Mouse (Mus musculus) liver, embryonic 14.5 days (tissue): ENCODE results near the gene Mss51. TPM values are rescaled to one million over a fixed set of nuclear protein-coding genes. Genes with fewer than 3 reads are reported as not detected.
A peak's percentile ranks its signal among the peaks of the same experiment; 100 is the strongest.

Experiments
- ATAC-seq: fragments of 200-750 bp; cut with Nextera tagmentation; 2 replicates; pipeline ENCODE4 v1.8.0; 2017; ENCODE audit warnings: moderate number of reproducible peaks, mild to moderate bottlenecking, moderate library complexity; ENCODE audit not compliant: insufficient read depth
- DNase-seq, 3 experiments: peaks; one replicate each; pipeline ENCODE4 v3.0.0-alpha.2; 2012 to 2013; ENCODE audit warnings: low read depth in 3 of 3, low spot score in 3 of 3
- H3K27ac ChIP-seq: fragments of 300-500 bp; sonication (generic); 2 replicates; pipeline ENCODE4 v1.5.1; 2014; ENCODE audit warnings: moderate library complexity, mild to moderate bottlenecking, control low read depth, inconsistent platforms
- H3K27me3 ChIP-seq: fragments of 300-500 bp; sonication (generic); 2 replicates; pipeline ENCODE4 v1.6.1; 2014; ENCODE audit warnings: mild to moderate bottlenecking, low read length, moderate library complexity; ENCODE audit not compliant: control insufficient read depth, insufficient read depth
- H3K36me3 ChIP-seq: fragments of 300-500 bp; sonication (generic); replicated peaks from 2 replicates; pipeline ENCODE4 v1.6.1; 2014; ENCODE audit warnings: low read depth; ENCODE audit not compliant: control insufficient read depth, insufficient read depth
- H3K4me1 ChIP-seq, 2 experiments: fragments of 200-500 bp in 1 of 2; fragments of 300-500 bp in 1 of 2; sonication (generic) in 1 of 2; replicated peaks; 2 replicates each; pipeline ENCODE4 v1.6.1; 2012 to 2014; ENCODE audit warnings: antibody characterized with exemption in 1 of 2, inconsistent platforms in 1 of 2, low read length in 1 of 2; ENCODE audit not compliant: control insufficient read depth in 2 of 2, insufficient read depth in 2 of 2
- H3K4me2 ChIP-seq: fragments of 300-500 bp; sonication (generic); 2 replicates; pipeline ENCODE4 v1.6.1; 2014; ENCODE audit warnings: low read depth, mild to moderate bottlenecking, control low read depth, moderate library complexity
- H3K4me3 ChIP-seq, 2 experiments: fragments of 200-500 bp in 1 of 2; fragments of 300-500 bp in 1 of 2; sonication (generic) in 1 of 2; 2 replicates each; pipeline ENCODE4 v1.5.1; 2012 to 2014; ENCODE audit warnings: low read depth in 2 of 2, low read length in 2 of 2, mild to moderate bottlenecking in 2 of 2, control low read depth in 1 of 2, inconsistent platforms in 1 of 2, moderate library complexity in 1 of 2; ENCODE audit not compliant: insufficient read depth in 1 of 2
- H3K9ac ChIP-seq: fragments of 300-500 bp; sonication (generic); replicated peaks from 2 replicates; pipeline ENCODE4 v1.6.1; 2014; ENCODE audit warnings: mild to moderate bottlenecking, control low read depth, moderate library complexity
- H3K9me3 ChIP-seq: fragments of 300-500 bp; sonication (generic); 2 replicates; pipeline ENCODE4 v1.6.1; 2016; ENCODE audit warnings: low read length, mixed read lengths; ENCODE audit not compliant: control insufficient read depth
- CTCF ChIP-seq: IDR thresholded peaks from 2 replicates; pipeline ENCODE4 v1.5.1; 2016; ENCODE audit warnings: antibody characterized with exemption, low read depth, control low read depth
- EP300 ChIP-seq: IDR thresholded peaks from 2 replicates; pipeline ENCODE4 v1.6.1; 2016; ENCODE audit warnings: antibody characterized with exemption, low read depth
- WGBS: fragments of 180-500 bp; shearing (Covaris S2); extraction: QIAGEN DNeasy Blood & Tissue Kit; methylation state at CpG from one replicate; pipeline ENCODE4 v1.1.7; 2014; ENCODE audit not compliant: insufficient replicate concordance; 5-methylcytosine and 5-hydroxymethylcytosine counted together
- polyA plus RNA-seq, 2 experiments: library from polyadenylated mRNA; depleted of rRNA in 1 of 2; stranded (reverse) in 1 of 2; unstranded in 1 of 2; fragments of >200 nt; fragmentation: Nextera tagmentation in 1 of 2; extraction: Ambion mirVana in 1 of 2; gene quantifications; 2 replicates each; pipeline versions ENCODE4 v1.2.1 to v1.2.3; 2012 to 2014

The Mss51 gene
- polyA plus RNA-seq, 2 experiments = 0.67 to 1.6 TPM

GRCm38 (mm10) chr14:20482051-20482751 lies 14.5 kb downstream of the Mss51 start:
- WGBS = 68% methylated on average over 7 of the region's 7 CpGs
- no peaks in the 10 kb centered on the region for H3K27me3 ChIP-seq
- H3K27ac ChIP-seq = no peak overlapping the region
- no peaks in the 10 kb centered on the region for H3K9me3 ChIP-seq
- H3K4me3 ChIP-seq = no peak overlapping the region
- H3K4me2 ChIP-seq = no peak overlapping the region
- DNase-seq = no peak
- no peak overlapping the region for H3K9ac ChIP-seq
- no peak for ATAC-seq
- TF ChIP-seq EP300 = no peak
- no peak for TF ChIP-seq CTCF
- peaks cover 3% of the 10 kb centered on the region for H3K36me3 ChIP-seq
- H3K4me1 ChIP-seq = peaks cover 20 to 22% of the 10 kb centered on the region in 2 experiments

GRCm38 (mm10) chr14:20481211-20481610 lies 15.5 kb downstream of the Mss51 start:
- H3K4me1 ChIP-seq = peaks cover 20 to 24% of the 10 kb centered on the region in 2 experiments
- no peaks in the 10 kb centered on the region for H3K27me3 ChIP-seq
- DNase-seq = peak; percentile 52 to 66 (median 59)
- H3K27ac ChIP-seq = no peak overlapping the region
- ATAC-seq = no peak
- H3K36me3 ChIP-seq = peaks cover 3% of the 10 kb centered on the region
- H3K4me3 ChIP-seq = no peak overlapping the region
- no peaks in the 10 kb centered on the region for H3K9me3 ChIP-seq
- WGBS = 6% methylated on average over 5 of the region's 5 CpGs
- TF ChIP-seq EP300 = no peak
- no peak for TF ChIP-seq CTCF
- H3K9ac ChIP-seq = no peak overlapping the region
- H3K4me2 ChIP-seq = peak overlapping the region; percentile 47

DNA sequence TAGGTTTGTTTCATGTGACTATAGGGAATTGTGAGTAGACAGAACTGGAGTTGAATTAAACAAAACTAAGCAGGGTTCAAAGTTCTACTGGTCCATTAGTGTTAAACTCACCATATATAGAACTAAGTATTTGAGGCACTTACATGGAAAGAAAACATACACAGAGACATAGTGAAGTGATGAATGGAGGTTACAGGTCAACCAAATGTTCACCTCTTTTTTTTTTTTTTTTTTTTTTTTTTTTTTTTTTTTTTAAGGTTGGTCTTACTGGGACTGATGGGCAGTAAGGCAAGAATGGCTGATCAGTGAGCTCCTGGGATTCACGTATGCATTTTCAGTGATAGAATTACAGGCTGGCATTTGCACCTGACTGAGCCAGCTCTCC lies 16.5 kb downstream of the Mss51 start:
- H3K9ac ChIP-seq = peak overlapping the region; percentile 87
- 68% methylated on average over 1 of the region's 1 CpGs for WGBS
- H3K27me3 ChIP-seq = no peaks in the 10 kb centered on the region
- peak overlapping the region; percentile 93 for H3K27ac ChIP-seq
- peak overlapping the region; percentile 81 for H3K4me2 ChIP-seq
- H3K4me1 ChIP-seq = peaks cover 20 to 24% of the 10 kb centered on the region in 2 experiments
- peak overlapping the region; percentile 76 to 93 for H3K4me3 ChIP-seq
- TF ChIP-seq EP300 (no peak), CTCF (no peak)
- peaks cover 3% of the 10 kb centered on the region for H3K36me3 ChIP-seq
- H3K9me3 ChIP-seq = no peaks in the 10 kb centered on the region
- ATAC-seq = no peak
- no peak for DNase-seq

- TF ChIP-seq EP300 (no peak), CTCF (peak; percentile 46)
Observed at GRCm38 (mm10) chr14:20479291-20480194, 17.2 kb downstream of the Mss51 start, which contains the start of gene Anxa7. TSS of gene Anxa7 (minus strand) at chr14:20480133.

DNA sequence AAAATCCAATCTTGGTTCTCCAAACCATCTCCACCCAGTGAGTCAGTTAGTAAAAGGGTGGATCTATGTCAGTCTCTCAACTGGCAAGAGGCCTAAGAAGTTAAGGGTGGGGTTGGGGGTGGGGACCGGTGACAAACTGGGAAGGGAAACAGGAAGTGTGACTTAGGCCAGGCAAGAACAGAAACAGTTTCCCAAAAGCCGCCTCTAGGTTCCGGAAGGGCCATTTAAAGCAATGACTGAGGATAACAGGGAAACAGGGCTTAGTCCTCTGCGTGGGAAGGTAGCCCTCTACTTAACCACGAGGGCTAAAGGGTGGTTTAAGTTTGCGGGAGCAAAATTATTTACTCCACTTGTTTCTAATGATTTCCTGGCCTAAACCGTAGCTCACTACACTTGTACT lies 17.9 kb downstream of the Mss51 start:
- peak overlapping the region; percentile 93 for H3K27ac ChIP-seq
- TF ChIP-seq CTCF = no peak
- TF ChIP-seq EP300 = no peak; the same call in 1 of the 2 replicates
- ATAC-seq (peak; percentile 83), DNase-seq (peak; percentile 68 to 78 (median 70))
- no peaks in the 10 kb centered on the region for H3K27me3 ChIP-seq
- peaks cover 20 to 24% of the 10 kb centered on the region in 2 experiments for H3K4me1 ChIP-seq
- peak overlapping the region; percentile 87 for H3K9ac ChIP-seq
- peak overlapping the region; percentile 81 for H3K4me2 ChIP-seq
- H3K9me3 ChIP-seq = no peaks in the 10 kb centered on the region
- WGBS = 0% methylated on average over 7 of the region's 7 CpGs
- peak overlapping the region; percentile 76 to 93 for H3K4me3 ChIP-seq
- H3K36me3 ChIP-seq = no peaks in the 10 kb centered on the region; the same call in 1 of the 2 replicates

More at GRCm38 (mm10) chr14:20479291-20480194, 17.2 kb downstream of the Mss51 start, which contains the start of gene Anxa7:
- peaks cover 3% of the 10 kb centered on the region for H3K36me3 ChIP-seq
- ATAC-seq = peak; percentile 77
- H3K4me2 ChIP-seq = peak within 1 kb of the TSS; percentile 81
- no peaks in the 10 kb centered on the region for H3K27me3 ChIP-seq
- peak within 1 kb of the TSS; percentile 87 for H3K9ac ChIP-seq
- peak within 1 kb of the TSS; percentile 93 for H3K27ac ChIP-seq
- peaks cover 20 to 24% of the 10 kb centered on the region in 2 experiments for H3K4me1 ChIP-seq
- no peaks in the 10 kb centered on the region for H3K9me3 ChIP-seq
- under 1% methylated on average over 48 of the region's 48 CpGs for WGBS
- peak; percentile 54 to 86 (median 66) for DNase-seq
- H3K4me3 ChIP-seq = peak within 1 kb of the TSS; percentile 76 to 93
